Mouse (Mus musculus) right cerebral cortex, postnatal 4 days (tissue): ENCODE data around the gene 1810010H24Rik.
A peak's percentile ranks its signal among the peaks of the same experiment; 100 is the strongest.
"Not testable (repeated sequence)": the region's sequence is repeated elsewhere in the genome, so short reads cannot be mapped to it uniquely, and the experiment has no call there.

Experiments
- DNase-seq: peaks from one replicate; pipeline ENCODE4 v3.0.0-alpha.2; 2022

The 1810010H24Rik gene

DNA sequence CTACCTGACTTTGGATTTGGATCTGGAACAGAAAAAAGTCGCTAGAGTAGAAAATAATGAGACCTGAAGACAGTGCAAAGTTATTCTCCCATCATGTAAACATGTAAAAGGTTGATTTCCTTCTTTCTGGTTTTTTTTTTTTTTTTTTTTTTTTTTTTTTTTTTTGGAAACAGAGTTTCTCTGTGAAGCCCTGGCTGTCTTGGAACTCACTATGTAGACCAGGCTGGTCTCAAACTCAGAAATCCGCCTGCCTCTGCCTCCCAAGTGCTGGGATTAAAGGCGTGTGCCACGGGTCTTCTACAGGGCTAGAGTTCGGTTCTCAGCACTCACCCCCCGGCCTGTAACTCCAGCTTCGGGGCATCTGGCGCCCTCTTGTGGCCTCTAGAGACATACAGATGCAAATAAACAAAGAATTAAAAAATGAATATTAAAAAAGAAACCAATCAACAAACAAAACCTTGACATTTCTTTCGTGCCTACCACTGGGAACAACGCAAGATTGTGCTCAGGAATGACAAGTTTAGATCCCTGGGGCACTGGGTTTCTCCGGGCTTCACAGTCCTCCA lies 11.4 kb upstream of the 1810010H24Rik start:
- no peak for DNase-seq

- no peak for DNase-seq
These were observed 10.7 kb upstream of the 1810010H24Rik start for GRCm38 (mm10) chr11:107014597-107015309.

- not testable (repeated sequence) for DNase-seq
These were observed 9.8 kb upstream of the 1810010H24Rik start for GRCm38 (mm10) chr11:107015535-107016187.

DNA sequence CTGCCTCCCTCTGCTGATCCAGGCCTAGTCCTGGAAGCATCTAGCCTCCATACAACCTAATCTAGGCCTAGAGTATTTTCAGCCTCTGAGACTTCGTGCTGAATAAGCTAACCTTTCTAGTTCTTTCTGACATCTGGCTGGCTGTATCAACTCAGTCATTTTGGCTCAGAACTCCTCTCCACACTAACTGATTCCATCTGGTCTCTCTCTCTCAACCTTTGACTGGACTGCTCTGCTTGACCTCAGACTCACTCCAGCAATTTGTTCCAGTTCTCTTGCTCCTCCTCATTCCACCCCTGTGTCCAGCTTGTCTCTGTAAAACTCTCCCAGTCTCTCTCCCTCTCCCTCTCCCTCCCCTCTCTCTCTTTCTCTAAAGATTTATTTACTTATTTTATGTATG lies 8.6 kb upstream of the 1810010H24Rik start:
- no peak for DNase-seq

DNA sequence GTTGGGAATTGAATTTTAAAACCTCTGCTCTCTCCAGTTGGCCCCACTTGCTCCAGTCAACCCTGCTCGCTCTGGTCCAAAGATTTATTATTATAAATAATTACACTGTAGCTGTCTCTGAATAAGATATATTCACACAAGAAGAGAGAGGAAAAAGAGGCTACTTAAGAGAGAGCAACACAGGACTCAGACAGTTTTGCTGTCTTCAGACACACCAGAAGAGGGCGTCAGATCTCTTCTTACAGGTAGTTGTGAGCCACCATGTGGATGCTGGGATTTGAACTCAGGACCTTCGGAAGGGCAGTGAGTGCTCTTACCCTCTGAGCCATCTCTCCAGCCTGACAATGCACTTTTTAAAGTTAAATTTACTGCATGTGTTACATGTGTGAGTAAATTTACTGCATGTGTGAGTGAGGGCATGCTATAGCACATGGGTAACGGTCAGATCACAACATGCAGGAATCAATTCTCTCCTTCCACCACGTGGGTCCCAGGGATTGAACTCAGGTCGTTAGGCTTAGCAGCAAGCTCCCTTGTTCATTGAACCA lies 8.1 kb upstream of the 1810010H24Rik start:
- DNase-seq = no peak

GRCm38 (mm10) chr11:107018606-107019005 lies 6.9 kb upstream of the 1810010H24Rik start:
- no peak for DNase-seq

DNA sequence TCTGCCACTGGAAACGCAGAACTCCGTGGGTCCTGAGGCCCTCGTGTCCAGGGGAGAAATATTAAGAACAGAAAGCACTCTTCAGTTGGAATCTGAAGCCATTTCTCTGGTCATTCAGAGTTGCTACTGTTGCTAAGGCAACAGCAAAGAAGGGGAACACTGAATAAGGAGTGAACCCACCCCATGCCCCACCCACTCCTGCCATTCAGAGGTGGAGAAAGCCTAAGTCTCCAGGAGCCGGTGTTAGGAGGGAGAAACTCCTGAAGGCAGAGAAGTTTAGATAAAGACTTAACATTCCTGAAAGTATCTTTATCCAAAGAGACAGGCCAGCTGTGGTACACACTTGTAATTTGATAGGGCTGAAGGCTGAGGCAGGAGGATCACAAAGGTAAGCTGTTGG lies 6.2 kb upstream of the 1810010H24Rik start:
- DNase-seq = no peak

DNA sequence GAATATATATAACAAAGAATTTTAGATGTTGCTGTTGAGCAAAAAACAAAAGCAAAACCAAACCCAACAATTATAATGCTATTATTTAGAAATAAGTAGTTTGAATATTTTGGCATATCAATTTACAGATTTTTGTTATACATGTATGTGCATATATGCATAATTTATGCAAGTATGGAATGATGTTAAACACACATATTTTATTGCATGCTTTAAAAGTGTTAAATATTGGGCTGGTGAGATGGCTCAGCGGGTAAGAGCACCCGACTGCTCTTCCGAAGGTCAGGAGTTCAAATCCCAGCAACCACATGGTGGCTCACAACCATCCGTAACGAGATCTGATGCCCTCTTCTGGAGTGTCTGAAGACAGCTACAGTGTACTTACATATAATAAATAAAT lies 5.8 kb upstream of the 1810010H24Rik start:
- DNase-seq = not testable (repeated sequence)

- no peak for DNase-seq
These were observed 3.3 kb upstream of the 1810010H24Rik start for GRCm38 (mm10) chr11:107022050-107022683.

- DNase-seq = no peak
These were observed 1.1 kb upstream of the 1810010H24Rik start for GRCm38 (mm10) chr11:107024406-107024805.

- no peak for DNase-seq
These were observed 1.3 kb downstream of the 1810010H24Rik start for GRCm38 (mm10) chr11:107026554-107027430.

DNA sequence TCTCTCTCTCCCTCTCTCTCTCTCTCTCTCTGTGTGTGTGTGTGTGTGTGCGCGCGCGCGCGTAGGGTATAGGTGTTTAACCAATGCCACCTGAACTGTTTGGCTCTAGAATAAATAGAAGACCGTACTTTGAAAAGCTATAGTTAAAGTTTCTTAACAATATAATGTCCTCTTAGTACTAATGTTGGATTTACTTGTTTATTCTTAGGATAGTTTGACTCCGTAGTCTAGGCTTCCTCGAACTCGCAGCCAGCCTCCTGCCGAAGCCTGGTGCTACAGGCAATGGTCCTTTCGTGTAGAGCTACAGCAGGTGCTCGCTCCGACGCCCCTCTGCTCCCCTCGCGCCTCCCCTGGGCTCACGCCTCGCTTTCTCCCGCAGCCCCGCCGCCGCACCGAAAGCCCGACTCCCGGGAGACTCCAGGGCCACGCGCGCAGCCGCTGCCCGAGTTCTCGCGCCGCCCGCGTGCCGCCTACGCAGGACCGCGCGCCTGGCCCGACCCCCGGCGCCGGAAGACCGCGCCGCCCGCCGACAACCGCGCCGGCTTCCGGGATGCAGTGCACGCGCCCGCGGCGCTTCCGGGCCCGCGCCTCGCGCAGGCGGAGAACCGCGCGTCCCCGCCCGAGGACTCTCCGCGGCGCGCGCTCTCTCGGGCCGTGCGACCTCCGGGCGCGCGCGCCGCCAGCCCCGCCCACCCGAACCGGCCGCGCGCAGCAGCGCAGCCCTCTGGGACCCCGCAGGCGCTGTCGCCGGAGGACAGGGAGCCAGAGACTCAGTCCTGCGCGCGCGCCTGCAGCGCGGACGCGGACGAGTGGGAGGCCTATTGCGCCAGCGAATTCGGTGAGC lies 2.2 kb downstream of the 1810010H24Rik start:
- DNase-seq = peak; percentile 89

DNA sequence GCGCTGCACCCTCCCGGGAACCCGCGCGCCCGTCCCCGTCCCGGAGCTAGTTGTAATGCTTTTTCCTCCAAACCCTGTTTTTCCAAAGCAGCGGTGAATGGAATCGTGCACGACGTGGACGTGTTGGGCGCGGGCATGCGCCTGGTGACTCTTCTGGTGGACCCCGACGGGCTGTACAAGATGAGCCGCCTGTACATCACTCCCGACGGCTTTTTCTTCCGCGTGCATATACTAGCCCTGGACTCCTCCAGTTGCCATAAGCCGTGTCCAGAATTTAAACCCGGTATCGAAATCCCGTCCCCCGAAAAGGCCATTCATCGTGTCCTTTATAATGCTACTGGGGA lies 2.8 kb downstream of the 1810010H24Rik start:
- no peak for DNase-seq

- DNase-seq = no peak
These were observed 3.3 kb downstream of the 1810010H24Rik start for GRCm38 (mm10) chr11:107028754-107029153.

DNA sequence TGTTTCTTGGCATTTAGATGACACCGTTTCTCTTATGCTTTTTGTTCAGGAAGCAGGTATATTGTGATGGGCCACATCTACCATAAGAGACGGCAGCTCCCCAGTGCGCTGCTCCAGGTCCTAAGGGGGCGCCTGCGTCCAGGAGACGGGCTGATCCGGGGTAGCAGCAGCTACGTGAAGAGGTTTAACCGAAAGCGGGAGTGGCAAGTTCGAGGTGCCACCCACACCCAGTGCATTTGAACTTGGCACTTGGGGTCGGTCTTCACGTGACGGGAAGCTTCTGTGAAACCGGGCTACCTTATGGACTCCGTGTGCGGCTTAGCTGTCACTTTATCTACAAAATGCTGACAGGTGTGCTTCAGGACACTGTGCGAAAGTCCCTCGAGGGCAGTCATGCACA lies 4.1 kb downstream of the 1810010H24Rik start:
- no peak for DNase-seq

DNA sequence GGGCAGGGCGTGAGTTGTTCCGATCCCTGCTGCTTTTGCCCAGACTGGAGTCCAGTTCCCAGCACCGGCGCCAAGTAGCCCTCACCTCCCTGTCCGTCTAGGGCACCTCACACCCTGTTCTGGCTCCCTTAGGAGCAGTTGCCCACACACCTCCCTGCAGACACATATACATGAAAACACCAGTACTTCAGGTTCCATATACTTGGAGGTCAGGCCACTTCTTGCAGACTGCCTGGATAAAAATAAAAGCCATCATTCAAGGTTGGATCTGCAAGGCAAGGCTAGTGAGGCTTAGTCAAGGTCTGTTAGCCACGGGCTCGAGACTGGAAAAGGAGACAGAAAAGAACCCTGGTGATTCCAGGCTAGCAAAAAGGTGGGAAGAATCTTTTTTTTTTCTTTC lies 6.2 kb downstream of the 1810010H24Rik start:
- DNase-seq = no peak

DNA sequence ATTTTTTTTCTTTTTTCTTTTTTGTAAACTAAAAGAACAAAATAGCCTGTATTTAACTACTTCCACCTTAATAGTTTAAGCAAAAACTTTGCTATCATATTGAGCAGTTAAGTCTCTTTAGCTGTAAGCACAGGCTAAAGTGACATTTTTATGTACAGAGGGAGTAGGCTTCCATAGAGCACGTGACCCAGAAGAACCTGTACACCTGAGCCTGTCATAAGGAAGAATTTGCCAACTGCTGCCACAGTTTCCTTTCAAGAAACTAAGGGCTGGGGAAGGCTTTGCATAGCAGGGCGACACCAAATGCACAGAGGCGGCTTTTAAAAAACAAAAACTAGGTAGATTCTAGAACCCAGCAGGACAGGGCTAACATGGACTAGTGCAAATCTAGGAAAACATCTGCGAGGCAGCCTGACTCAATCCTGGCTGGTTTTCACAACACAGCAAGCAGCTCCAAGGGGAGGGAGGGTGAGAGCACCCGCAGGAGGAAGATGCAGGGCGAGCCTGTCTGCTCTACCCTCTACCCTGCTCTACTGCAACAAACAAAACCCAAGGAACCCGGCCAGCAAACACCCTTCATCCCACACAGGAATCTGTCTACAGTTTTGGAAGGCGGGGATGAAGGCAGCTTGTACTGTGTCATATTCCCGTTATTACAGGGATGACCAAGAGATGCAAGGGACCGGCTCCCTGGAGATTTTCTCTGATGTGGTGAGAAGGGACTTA lies 8.8 kb downstream of the 1810010H24Rik start:
- DNase-seq = no peak

- no peak for DNase-seq
These were observed 13.9 kb downstream of the 1810010H24Rik start for GRCm38 (mm10) chr11:107039417-107039816.

DNA sequence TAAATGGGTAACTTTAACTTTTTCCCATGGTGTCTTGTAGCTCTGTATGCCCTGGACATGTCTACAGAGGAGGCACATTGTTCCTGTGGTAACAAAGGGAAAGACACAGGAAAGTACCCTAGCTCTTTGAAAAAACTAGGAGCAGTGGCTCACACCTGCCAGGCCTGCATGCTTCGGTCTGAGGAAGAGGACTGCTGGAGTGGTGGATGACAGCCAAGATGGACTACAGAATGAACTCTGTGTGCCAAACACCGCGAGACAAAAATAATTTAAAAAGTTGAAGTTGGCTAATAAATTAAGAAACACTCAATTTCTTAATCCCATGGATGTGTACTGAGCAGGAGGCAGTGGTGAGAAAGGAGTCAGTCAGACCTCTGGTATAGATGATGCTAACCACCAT lies 15.9 kb downstream of the 1810010H24Rik start:
- no peak for DNase-seq

- no peak for DNase-seq
These were observed 17.9 kb downstream of the 1810010H24Rik start for GRCm38 (mm10) chr11:107043361-107043760.

GRCm38 (mm10) chr11:107044321-107044720 lies 18.8 kb downstream of the 1810010H24Rik start:
- DNase-seq = peak; percentile 80
